Mouse (Mus musculus) ES-E14 (cell line): ENCODE results near the gene Arhgap31.

Experiments used
- CHD2 ChIP-seq: IDR thresholded peaks from 2 replicates; pipeline ENCODE4 v1.6.1; 2014; ENCODE audit warnings: mild to moderate bottlenecking, low read depth, low read length, inconsistent platforms
- HCFC1 ChIP-seq: IDR thresholded peaks from 2 replicates; pipeline ENCODE4 v1.6.1; 2012; ENCODE audit warnings: low read length, inconsistent platforms, borderline replicate concordance; ENCODE audit not compliant: insufficient read depth
- ZC3H11A ChIP-seq: IDR thresholded peaks from 2 replicates; pipeline ENCODE4 v1.6.1; 2012; ENCODE audit warnings: low read depth, mild to moderate bottlenecking, inconsistent platforms, low read length, borderline replicate concordance

DNA sequence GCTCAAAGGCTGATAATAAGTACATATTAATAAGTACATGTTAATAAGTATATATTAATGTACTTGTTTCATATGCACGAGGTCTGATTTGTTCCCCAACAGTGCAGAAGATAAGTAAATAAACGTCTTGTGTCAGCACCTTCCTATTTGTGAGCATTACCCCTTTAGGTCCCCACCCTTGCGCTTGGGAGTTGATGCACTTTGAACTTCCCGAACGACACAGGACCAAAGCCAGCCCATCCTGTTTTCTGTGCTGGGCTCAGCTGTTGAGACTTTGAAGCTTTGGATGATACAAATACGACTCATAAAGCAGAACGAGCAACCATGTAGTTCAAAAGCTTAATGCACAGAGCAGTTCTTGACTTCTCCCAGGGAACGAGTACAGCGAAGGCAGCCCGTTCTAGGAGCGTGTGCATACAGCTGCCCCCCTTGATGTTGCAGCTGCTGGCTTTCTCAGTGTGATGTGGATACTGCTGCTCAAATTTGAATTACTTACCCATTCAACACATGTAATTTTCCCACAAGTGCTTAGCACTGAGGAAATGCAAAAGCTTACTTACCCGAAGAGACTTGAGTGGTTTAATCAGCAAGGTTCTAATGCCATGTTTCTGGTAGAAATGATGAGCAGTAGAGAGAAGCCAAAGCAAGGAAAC is 120.9 kb downstream of the Arhgap31 start:
- TF ChIP-seq ZC3H11A (no peak), CHD2 (no peak), HCFC1 (no peak)
